Mouse (Mus musculus) small intestine, adult 2 months (tissue): ENCODE results near the gene Lss.

Experiments used
- CTCF ChIP-seq: fragments of 200-500 bp; IDR thresholded peaks from 2 replicates; pipeline ENCODE4 v1.5.1; 2012; ENCODE audit warnings: low read depth, mild to moderate bottlenecking, control low read depth, inconsistent platforms, low read length, moderate library complexity, mixed read lengths; ENCODE audit not compliant: insufficient replicate concordance, insufficient read length; ENCODE audit errors: extremely low read depth
- POLR2A ChIP-seq: fragments of 200-500 bp; IDR thresholded peaks from 2 replicates; pipeline ENCODE4 v1.6.1; 2012; ENCODE audit warnings: low read depth, mild to moderate bottlenecking, control low read depth, inconsistent platforms, low read length, moderate library complexity

- TF ChIP-seq POLR2A (no peak), CTCF (no peak)
Measured at GRCm38 (mm10) chr10:76537619-76538018, 6.2 kb downstream of the Lss start.
